Mouse (Mus musculus) T-helper 17 cell (primary cell): ENCODE data around the gene Lad1.

Experiments
- in situ Hi-C, 2 experiments: fragments of 300-600 bp; cut with MboI, MseI; formaldehyde crosslinking; loops; 1 replicate in 1 of 2; 2 replicates in 1 of 2; pipeline ENCODE4 v1.15.1; 2025; ENCODE audit warnings: high pct_unique_total_duplicates in 2 of 2

The Lad1 gene

GRCm38 (mm10) chr1:135818481-135819086, at the start of gene Lad1:
Gene Lad1 (plus strand): TSS chr1:135818598.
- in situ Hi-C loops, result no loop called here

DNA sequence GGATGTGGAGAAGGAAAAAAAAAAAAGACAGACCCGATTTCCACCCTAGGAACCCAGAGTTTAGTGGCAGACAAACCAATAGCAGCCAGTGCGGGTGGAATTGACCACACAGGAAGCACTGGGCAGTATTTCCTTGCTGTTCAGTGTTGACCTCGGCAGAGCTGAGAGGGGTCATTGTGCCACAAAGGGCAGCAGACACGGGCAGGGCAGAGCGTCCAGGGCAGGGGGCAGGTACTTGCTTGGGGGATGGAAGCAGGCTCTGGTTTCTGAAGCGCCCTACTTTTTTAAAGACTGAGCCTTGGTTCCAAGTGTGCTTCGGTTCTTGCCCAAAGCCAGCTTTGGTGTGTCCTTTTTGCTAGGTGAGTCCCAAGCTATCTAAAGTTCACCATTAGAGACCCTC, 48.2 kb upstream of the Lad1 start:
- in situ Hi-C loops, result loop anchor here in 1 of 2 experiments (10.0 kb wide), 1 partner anchor 1565 kb away; no protein-coding TSS in a partner anchor

DNA sequence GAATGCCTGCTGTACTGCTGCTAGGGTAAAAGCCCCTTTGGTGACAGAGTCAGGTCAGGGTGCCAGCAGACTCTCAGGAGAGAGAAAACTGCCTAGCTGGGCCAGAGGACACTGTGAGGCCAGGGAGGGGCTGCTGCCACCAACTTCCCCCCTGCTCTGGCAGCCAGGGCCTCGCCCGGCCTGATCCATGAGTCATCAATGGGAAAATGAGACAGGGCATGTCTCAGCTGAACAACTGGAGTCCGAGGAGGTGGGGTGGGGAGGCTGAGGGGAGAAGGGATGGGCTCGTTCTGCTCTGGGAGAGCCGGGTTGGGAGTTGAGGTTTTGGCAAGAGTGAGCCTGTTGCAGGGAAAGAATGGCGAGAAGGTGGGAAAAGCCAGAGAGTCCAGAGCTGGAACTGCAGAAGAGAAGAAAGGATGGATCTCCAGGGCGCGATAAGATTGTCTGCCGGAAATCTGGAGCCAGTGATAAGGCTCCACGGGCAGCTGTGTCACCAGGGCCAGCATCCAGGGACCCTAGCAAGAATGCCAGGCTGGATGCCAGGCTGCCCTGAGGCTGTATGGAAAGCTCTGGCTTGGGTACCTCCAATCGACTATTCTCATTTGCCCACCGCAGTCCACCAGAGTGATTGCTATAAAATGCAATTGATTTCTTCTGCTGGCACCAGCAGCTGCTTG, 47.4 kb upstream of the Lad1 start:
- in situ Hi-C loops, result loop anchor here in 1 of 2 experiments (10.0 kb wide), 1 partner anchor 1566 kb away; no protein-coding TSS in a partner anchor

GRCm38 (mm10) chr1:135771573-135771970, 46.8 kb upstream of the Lad1 start:
- in situ Hi-C loops, result loop anchor here in 1 of 2 experiments (10.0 kb wide), 1 partner anchor 1567 kb away; no protein-coding TSS in a partner anchor

- in situ Hi-C loops, result loop anchor here in 1 of 2 experiments (10.0 kb wide), 1 partner anchor 1572 kb away; no protein-coding TSS in a partner anchor
Observed at GRCm38 (mm10) chr1:135776596-135776995, 41.8 kb upstream of the Lad1 start.

DNA sequence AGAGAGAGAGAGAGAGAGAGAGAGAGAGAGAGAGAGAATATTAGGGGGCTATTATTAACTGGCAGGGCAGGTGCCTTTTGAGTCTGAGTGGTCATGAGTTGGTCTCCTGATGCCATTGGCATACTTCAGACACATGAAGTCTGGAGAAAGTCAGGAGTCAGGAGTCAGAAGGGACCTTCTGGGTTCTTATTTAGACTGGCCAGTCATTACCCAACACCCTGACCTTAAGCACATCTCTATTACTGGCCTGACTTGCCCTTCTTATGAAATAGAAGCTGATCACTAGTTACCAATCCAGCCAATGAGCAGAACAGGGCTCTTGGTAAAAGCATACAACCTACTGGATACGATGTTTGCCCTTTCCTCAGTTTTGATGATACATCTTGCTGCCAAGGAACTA, 41.4 kb upstream of the Lad1 start:
- in situ Hi-C loops, result loop anchor here in 1 of 2 experiments (10.0 kb wide), 1 partner anchor 1572 kb away; no protein-coding TSS in a partner anchor

- in situ Hi-C loops, result loop anchor here in 1 of 2 experiments (10.0 kb wide), 1 partner anchor 1574 kb away; no protein-coding TSS in a partner anchor
Observed at GRCm38 (mm10) chr1:135778780-135779535, 39.4 kb upstream of the Lad1 start, which contains the start of gene Tnni1. Gene Tnni1 (plus strand): TSS chr1:135779434.

DNA sequence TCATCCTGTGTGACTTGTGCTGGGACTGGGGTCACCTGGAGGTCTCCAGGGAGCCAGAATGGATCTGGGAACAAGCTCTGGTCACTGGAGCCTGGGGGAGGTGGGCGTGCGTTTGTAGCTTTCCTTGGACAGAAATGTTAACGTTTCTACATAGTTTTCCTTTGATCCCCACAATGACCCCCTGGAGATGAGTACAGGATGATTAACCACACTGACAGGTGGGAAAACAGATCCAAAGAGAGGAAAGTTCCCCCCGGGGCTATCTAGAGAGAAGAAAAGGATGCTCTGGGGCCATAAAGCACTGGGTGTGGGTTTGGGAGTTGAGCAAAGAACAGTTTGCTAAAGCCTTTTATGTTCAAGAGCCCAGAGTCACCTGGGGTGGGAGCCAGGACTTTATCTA, 37.7 kb upstream of the Lad1 start:
- in situ Hi-C loops, result loop anchor here in 1 of 2 experiments (5.0 kb wide), 1 partner anchor 63 kb away; no protein-coding TSS in a partner anchor

GRCm38 (mm10) chr1:135781220-135781619, 37.2 kb upstream of the Lad1 start:
- in situ Hi-C loops, result loop anchor here in 1 of 2 experiments (5.0 kb wide), 1 partner anchor 64 kb away; no protein-coding TSS in a partner anchor

GRCm38 (mm10) chr1:135782816-135783215, 35.6 kb upstream of the Lad1 start:
- in situ Hi-C loops, result loop anchor here in 1 of 2 experiments (5.0 kb wide), 1 partner anchor 66 kb away; no protein-coding TSS in a partner anchor

- in situ Hi-C loops, result loop anchor here in 1 of 2 experiments (5.0 kb wide), 1 partner anchor 65 kb away; the partner anchor contains the start of gene Csrp1
Observed at GRCm38 (mm10) chr1:135787799-135788198, 30.6 kb upstream of the Lad1 start.

GRCm38 (mm10) chr1:135788708-135789107, 29.7 kb upstream of the Lad1 start:
- in situ Hi-C loops, result loop anchor here in 1 of 2 experiments (5.0 kb wide), 1 partner anchor 66 kb away; the partner anchor contains the start of gene Csrp1

DNA sequence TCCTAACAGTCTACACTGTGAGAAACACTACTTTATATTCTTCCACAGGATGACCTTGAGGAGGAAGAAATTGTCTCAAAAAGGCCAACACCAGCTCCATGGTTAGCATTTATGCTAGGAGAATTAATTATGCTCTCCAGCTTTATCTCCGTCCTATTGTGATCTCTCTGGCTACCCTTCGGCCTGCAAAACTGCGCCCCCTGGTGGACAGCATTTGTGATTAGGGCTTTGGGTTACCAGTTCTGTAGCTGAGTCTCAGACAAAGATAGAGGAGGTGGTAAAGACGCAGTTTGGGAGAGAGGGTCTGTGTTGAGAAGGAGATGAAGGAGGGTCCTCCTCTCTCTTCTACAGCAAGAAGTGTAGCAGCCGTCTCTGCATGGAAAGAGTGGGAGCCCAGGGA, 28.6 kb upstream of the Lad1 start:
- in situ Hi-C loops, result loop anchor here in 1 of 2 experiments (5.0 kb wide), 1 partner anchor 68 kb away; the partner anchor contains the start of gene Csrp1

DNA sequence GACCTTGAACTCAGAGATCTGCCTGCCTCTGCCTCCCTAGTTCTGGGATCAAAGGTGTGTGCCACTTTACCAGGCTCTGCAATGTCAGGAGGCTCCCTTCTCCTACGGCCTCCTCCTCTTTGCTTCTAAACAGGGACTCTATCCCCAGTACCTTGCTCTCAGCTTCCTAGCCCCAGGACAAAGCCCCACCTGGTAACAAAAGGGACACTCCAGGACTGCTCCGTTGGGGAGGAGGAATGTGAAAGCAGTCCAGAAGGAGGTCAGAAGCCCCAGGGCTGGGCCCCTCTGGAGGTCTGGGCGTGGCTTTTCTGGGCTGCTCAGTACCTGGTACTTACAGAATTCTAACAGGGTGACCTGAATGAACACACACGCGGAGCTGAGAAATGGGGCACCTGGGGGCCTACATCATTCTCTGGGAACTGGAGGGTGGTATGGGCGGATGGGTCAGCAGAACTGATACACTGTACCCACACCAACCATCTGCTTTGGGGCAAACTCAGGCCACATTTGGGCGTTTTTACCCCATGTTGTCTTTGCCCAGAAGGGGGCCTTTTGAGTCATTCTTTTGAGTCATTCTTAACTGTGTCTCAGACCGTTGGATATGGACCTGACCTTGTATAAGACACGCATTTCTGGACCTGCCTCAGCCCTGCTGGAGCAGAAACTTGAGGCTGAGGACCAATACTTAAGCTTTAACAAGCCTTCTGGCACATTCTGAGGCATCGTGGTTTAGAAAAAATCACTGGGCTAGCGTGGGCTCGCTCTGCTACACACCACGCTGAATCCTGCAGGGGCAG, 26.1 kb upstream of the Lad1 start:
- in situ Hi-C loops, result no loop called here

GRCm38 (mm10) chr1:135793370-135794215, 24.8 kb upstream of the Lad1 start:
- in situ Hi-C loops, result no loop called here

- in situ Hi-C loops, result no loop called here
Observed at GRCm38 (mm10) chr1:135794216-135795134, 23.9 kb upstream of the Lad1 start.

DNA sequence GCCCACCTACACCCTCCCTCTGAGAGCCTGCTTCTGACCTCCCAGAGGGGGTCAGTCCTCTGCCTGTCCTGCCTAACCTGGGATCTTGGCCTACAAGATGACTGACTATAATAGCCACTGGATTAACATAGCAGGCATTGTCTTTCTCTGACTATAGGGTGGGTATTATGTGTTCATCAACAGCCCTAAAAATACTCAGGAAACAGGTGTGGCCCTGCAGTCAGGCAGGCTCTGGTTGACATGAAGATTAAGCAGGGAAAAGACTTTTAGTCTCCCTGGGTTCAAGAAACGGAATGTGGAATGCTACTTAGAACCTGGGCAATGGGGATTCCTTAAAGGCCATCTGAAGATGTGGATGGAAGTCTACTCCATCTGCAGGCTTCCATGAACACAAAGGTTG, 19.9 kb upstream of the Lad1 start:
- in situ Hi-C loops, result no loop called here

DNA sequence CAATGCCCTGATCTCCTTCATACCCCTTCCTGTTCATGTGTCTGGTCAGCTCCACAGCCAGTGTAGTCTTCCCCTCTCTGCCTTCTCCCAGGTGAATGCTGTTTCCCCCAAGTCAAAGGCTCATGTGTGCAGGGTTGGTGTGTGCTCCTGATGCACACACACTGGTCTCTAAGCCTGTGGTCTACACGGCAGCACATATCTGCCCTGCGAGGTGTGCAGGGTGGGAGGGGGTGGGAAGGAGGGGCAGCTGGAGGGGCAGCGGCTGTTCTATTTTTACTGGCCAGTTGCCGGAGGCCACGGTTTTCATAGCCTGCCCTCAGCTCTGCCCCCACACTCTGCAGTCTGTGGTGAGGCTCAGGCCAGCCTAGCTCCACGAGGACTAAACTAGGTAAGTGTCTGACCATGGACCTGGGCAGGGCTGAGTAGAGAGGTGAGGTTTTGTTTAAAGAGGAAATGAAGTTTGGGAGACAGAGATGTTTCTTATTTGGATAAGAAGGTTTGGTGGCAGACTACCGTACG, 19.2 kb upstream of the Lad1 start:
- in situ Hi-C loops, result no loop called here
